Mouse (Mus musculus) embryonic facial prominence, embryonic 14.5 days (tissue): ENCODE measurements around the gene Kcnh1. TPM values are rescaled to one million over a fixed set of nuclear protein-coding genes. Genes with fewer than 3 reads are reported as not detected.

ENCODE experiments used
- ATAC-seq: fragments of 200-750 bp; cut with Nextera tagmentation; 2 replicates; pipeline ENCODE4 v1.8.0; 2017; ENCODE audit warnings: low read depth, moderate number of reproducible peaks, moderate TSS enrichment
- DNase-seq: peaks from one replicate; pipeline ENCODE4 v3.0.0-alpha.2; 2015; ENCODE audit warnings: low spot score
- H3K27ac ChIP-seq: fragments of 300-500 bp; sonication (generic); replicated peaks from 2 replicates; pipeline ENCODE4 v1.5.1; 2014; ENCODE audit warnings: low read depth, mild to moderate bottlenecking, low read length, moderate library complexity
- H3K27me3 ChIP-seq: fragments of 300-500 bp; sonication (generic); replicated peaks from 2 replicates; pipeline ENCODE4 v1.6.1; 2014; ENCODE audit warnings: low read length; ENCODE audit not compliant: control insufficient read depth, insufficient read depth
- H3K36me3 ChIP-seq: fragments of 300-500 bp; sonication (generic); 2 replicates; pipeline ENCODE4 v1.6.1; 2014; ENCODE audit warnings: low read length, mixed read lengths; ENCODE audit not compliant: control insufficient read depth, insufficient read depth
- H3K4me1 ChIP-seq: fragments of 300-500 bp; sonication (generic); 2 replicates; pipeline ENCODE4 v1.6.1; 2014; ENCODE audit warnings: antibody characterized with exemption, low read length; ENCODE audit not compliant: control insufficient read depth, insufficient read depth
- H3K4me2 ChIP-seq: fragments of 300-500 bp; sonication (generic); 2 replicates; pipeline ENCODE4 v1.6.1; 2014; ENCODE audit warnings: low read depth, mild to moderate bottlenecking, low read length, moderate library complexity, mixed read lengths
- H3K4me3 ChIP-seq: fragments of 300-500 bp; sonication (generic); 2 replicates; pipeline ENCODE4 v1.5.1; 2014; ENCODE audit warnings: low read depth, mild to moderate bottlenecking, low read length
- H3K9ac ChIP-seq: fragments of 300-500 bp; sonication (generic); 2 replicates; pipeline ENCODE4 v1.6.1; 2014; ENCODE audit warnings: low read depth, mild to moderate bottlenecking, low read length, moderate library complexity, mixed read lengths
- H3K9me3 ChIP-seq: fragments of 300-500 bp; sonication (generic); 2 replicates; pipeline ENCODE4 v1.6.1; 2016; ENCODE audit warnings: low read length; ENCODE audit not compliant: control insufficient read depth
- WGBS: fragments of 180-500 bp; shearing (Covaris S2); extraction: QIAGEN DNeasy Blood & Tissue Kit; methylation state at CpG from one replicate; pipeline ENCODE4 v1.1.7; 2014; 5-methylcytosine and 5-hydroxymethylcytosine counted together
- polyA plus RNA-seq: library from polyadenylated mRNA; unstranded; fragments of >200 nt; fragmentation: Nextera tagmentation; extraction: Ambion mirVana; gene quantifications from 2 replicates; pipeline ENCODE4 v1.2.1, GENCODE M21; 2014

Gene Kcnh1
- polyA plus RNA-seq, 1 experiment from 2014 or later, result 0.89 TPM

GRCm38 (mm10) chr1:192454501-192454900 is 263.9 kb downstream of the Kcnh1 start:
- Histone ChIP-seq H3K9ac (no peak overlapping the region), H3K4me2 (no peak overlapping the region), H3K36me3 (no peaks in the 10 kb centered on the region), H3K9me3 (no peaks in the 10 kb centered on the region), H3K4me1 (peaks cover 4% of the 10 kb centered on the region; the same call in 1 of the 2 replicates), H3K4me3 (no peak overlapping the region), H3K27ac (no peak overlapping the region), H3K27me3 (no peaks in the 10 kb centered on the region)
- 26% methylated on average over 1 of the region's 1 CpGs for WGBS
- ATAC-seq, result no peak
- no peak for DNase-seq

- Histone ChIP-seq H3K4me1 (peaks cover 2% of the 10 kb centered on the region; the same call in 1 of the 2 replicates), H3K9me3 (no peaks in the 10 kb centered on the region), H3K27ac (no peak overlapping the region), H3K27me3 (no peaks in the 10 kb centered on the region), H3K36me3 (no peaks in the 10 kb centered on the region), H3K4me3 (no peak overlapping the region), H3K4me2 (no peak overlapping the region), H3K9ac (no peak overlapping the region)
- DNase-seq (no peak), ATAC-seq (no peak)
- 37% methylated on average over 4 of the region's 4 CpGs for WGBS
Measured at GRCm38 (mm10) chr1:192454981-192455380, 264.4 kb downstream of the Kcnh1 start.

- WGBS, result 48% methylated on average over 3 of the region's 3 CpGs
- no peak overlapping the region for H3K9ac ChIP-seq
- H3K27ac ChIP-seq, result no peak overlapping the region
- no peaks in the 10 kb centered on the region for H3K9me3 ChIP-seq
- no peaks in the 10 kb centered on the region for H3K36me3 ChIP-seq
- no peaks in the 10 kb centered on the region for H3K27me3 ChIP-seq
- H3K4me1 ChIP-seq, result no peaks in the 10 kb centered on the region
- no peak overlapping the region for H3K4me3 ChIP-seq
- ATAC-seq, result no peak
- no peak overlapping the region for H3K4me2 ChIP-seq
- no peak for DNase-seq
Measured at GRCm38 (mm10) chr1:192457037-192457436, 266.5 kb downstream of the Kcnh1 start.

GRCm38 (mm10) chr1:192457526-192458206 is 267.1 kb downstream of the Kcnh1 start:
- H3K36me3 ChIP-seq, result no peaks in the 10 kb centered on the region
- H3K9ac ChIP-seq, result no peak overlapping the region
- no peaks in the 10 kb centered on the region for H3K4me1 ChIP-seq
- H3K4me3 ChIP-seq, result no peak overlapping the region
- H3K9me3 ChIP-seq, result no peaks in the 10 kb centered on the region
- 79% methylated on average over 6 of the region's 6 CpGs for WGBS
- H3K27me3 ChIP-seq, result no peaks in the 10 kb centered on the region
- ATAC-seq (no peak), DNase-seq (peak; percentile 67)
- H3K4me2 ChIP-seq, result no peak overlapping the region
- H3K27ac ChIP-seq, result no peak overlapping the region

GRCm38 (mm10) chr1:192463732-192464131 is 273.2 kb downstream of the Kcnh1 start:
- Histone ChIP-seq H3K27ac (no peak overlapping the region), H3K9me3 (no peaks in the 10 kb centered on the region), H3K4me2 (no peak overlapping the region), H3K4me3 (no peak overlapping the region), H3K4me1 (no peaks in the 10 kb centered on the region), H3K9ac (no peak overlapping the region), H3K27me3 (no peaks in the 10 kb centered on the region), H3K36me3 (no peaks in the 10 kb centered on the region)
- DNase-seq, result no peak
- WGBS, result 71% methylated on average over 4 of the region's 4 CpGs
- no peak for ATAC-seq

- Histone ChIP-seq H3K4me3 (no peak overlapping the region), H3K27ac (no peak overlapping the region), H3K27me3 (no peaks in the 10 kb centered on the region), H3K4me1 (no peaks in the 10 kb centered on the region), H3K36me3 (no peaks in the 10 kb centered on the region), H3K9ac (no peak overlapping the region), H3K4me2 (no peak overlapping the region), H3K9me3 (no peaks in the 10 kb centered on the region)
- peak; percentile 81 for DNase-seq
- WGBS, result 55% methylated on average over 4 of the region's 4 CpGs
- ATAC-seq, result no peak
Measured at GRCm38 (mm10) chr1:192472366-192472765, 281.8 kb downstream of the Kcnh1 start.

- no peaks in the 10 kb centered on the region for H3K36me3 ChIP-seq
- no peaks in the 10 kb centered on the region for H3K9me3 ChIP-seq
- no peak overlapping the region for H3K9ac ChIP-seq
- WGBS, result 87% methylated on average over 6 of the region's 6 CpGs
- no peak overlapping the region for H3K4me2 ChIP-seq
- ATAC-seq (no peak), DNase-seq (no peak)
- no peaks in the 10 kb centered on the region for H3K27me3 ChIP-seq
- H3K4me1 ChIP-seq, result no peaks in the 10 kb centered on the region
- no peak overlapping the region for H3K4me3 ChIP-seq
- no peak overlapping the region for H3K27ac ChIP-seq
Measured at GRCm38 (mm10) chr1:192473134-192473533, 282.6 kb downstream of the Kcnh1 start.

- Histone ChIP-seq H3K27me3 (no peaks in the 10 kb centered on the region), H3K9me3 (no peaks in the 10 kb centered on the region), H3K9ac (no peak overlapping the region), H3K4me2 (no peak overlapping the region), H3K27ac (no peak overlapping the region), H3K4me3 (no peak overlapping the region), H3K36me3 (no peaks in the 10 kb centered on the region), H3K4me1 (no peaks in the 10 kb centered on the region)
- 55% methylated on average over 7 of the region's 7 CpGs for WGBS
- ATAC-seq (no peak), DNase-seq (peak; percentile 32)
Measured at GRCm38 (mm10) chr1:192476704-192477103, 286.1 kb downstream of the Kcnh1 start.

- WGBS, result 49% methylated on average over 6 of the region's 6 CpGs
- no peaks in the 10 kb centered on the region for H3K36me3 ChIP-seq
- no peaks in the 10 kb centered on the region for H3K4me1 ChIP-seq
- no peaks in the 10 kb centered on the region for H3K27me3 ChIP-seq
- DNase-seq, result peak; percentile 22
- H3K4me3 ChIP-seq, result no peak overlapping the region
- H3K4me2 ChIP-seq, result no peak overlapping the region
- no peak for ATAC-seq
- H3K9me3 ChIP-seq, result no peaks in the 10 kb centered on the region
- H3K9ac ChIP-seq, result no peak overlapping the region
- no peak overlapping the region for H3K27ac ChIP-seq
Measured at GRCm38 (mm10) chr1:192477556-192477955, 287.0 kb downstream of the Kcnh1 start.
